Mouse (Mus musculus) T-helper 2 cell (primary cell): ENCODE measurements around the gene Dnajc25.

Experiments used
- in situ Hi-C: fragments of 300-600 bp; cut with MboI, MseI; formaldehyde crosslinking; loops from one replicate; pipeline ENCODE4 v1.15.1; 2025; ENCODE audit warnings: high pct_unique_total_duplicates

Dnajc25 gene

DNA sequence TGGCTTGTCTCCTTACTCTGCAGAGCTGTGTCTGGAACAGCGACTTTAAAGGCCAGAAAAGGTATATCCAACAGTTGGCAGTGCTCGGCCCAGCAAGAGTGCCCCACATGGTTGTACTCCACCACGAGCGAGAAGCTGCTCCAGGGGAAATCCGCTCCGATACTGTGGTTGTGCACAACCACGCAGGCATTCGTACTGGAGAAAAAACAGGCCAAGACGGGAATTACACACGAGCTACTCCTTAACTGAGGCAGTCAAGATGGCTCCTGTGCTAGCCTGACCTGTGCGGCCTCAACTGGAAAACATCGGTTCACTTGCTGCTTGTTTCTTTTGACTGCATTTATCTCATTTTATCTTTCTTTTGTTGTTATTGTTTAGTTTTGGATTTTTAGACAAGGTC is 67.7 kb downstream of the Dnajc25 start:
- in situ Hi-C loops, result no loop called here

GRCm38 (mm10) chr4:59069276-59069675 is 74.4 kb downstream of the Dnajc25 start:
- in situ Hi-C loops, result no loop called here
